Mouse (Mus musculus) ES-E14 (cell line): ENCODE measurements around the gene Cbl.

Source experiments
- HCFC1 ChIP-seq: IDR thresholded peaks from 2 replicates; pipeline ENCODE4 v1.6.1; 2012; ENCODE audit warnings: low read length, inconsistent platforms, borderline replicate concordance; ENCODE audit not compliant: insufficient read depth
- MAFK ChIP-seq: IDR thresholded peaks from 2 replicates; pipeline ENCODE4 v1.6.1; 2014; ENCODE audit warnings: mild to moderate bottlenecking, low read depth, low read length, inconsistent platforms; ENCODE audit not compliant: insufficient read depth
- ZC3H11A ChIP-seq: IDR thresholded peaks from 2 replicates; pipeline ENCODE4 v1.6.1; 2012; ENCODE audit warnings: low read depth, mild to moderate bottlenecking, inconsistent platforms, low read length, borderline replicate concordance
- ZNF384 ChIP-seq: IDR thresholded peaks from 2 replicates; pipeline ENCODE4 v1.6.1; 2012; ENCODE audit warnings: low read depth, low read length, inconsistent platforms

DNA sequence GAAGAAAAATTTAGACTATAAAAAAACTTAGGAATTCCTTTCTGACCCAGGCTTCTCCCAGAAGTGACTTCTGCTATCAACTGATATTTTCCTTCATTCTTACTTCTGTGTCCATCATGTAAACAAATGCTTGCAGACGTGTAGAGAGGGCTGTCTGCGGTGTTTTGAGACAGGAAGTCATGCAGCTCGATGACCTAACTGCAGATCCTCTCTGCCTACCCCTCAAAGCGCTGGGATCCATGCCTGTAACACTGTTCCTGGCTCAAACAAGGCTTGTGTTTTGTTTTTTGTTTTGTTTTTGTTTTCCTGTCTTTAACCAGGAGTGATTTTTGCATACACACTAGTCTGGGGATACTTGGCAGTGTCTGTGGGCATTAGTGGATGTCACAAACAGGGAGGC lies 96.0 kb downstream of the Cbl start:
- TF ChIP-seq MAFK = no peak
- no peak for TF ChIP-seq ZC3H11A
- TF ChIP-seq HCFC1 = no peak
- no peak for TF ChIP-seq ZNF384
